In genomic region chr5:120511643-120512220, GRCm38 (mm10) we compare ENCODE assay signal across 8 mouse cellular contexts. TPM values are rescaled to one million over a fixed set of nuclear protein-coding genes. Genes with fewer than 3 reads are reported as not detected.
DNase-seq lines count a peak whose midpoint lies in the region; ATAC-seq lines count a peak whose summit lies in the region.

No protein-coding gene starts in this region.

- no peak overlapping the region for H3K27ac ChIP-seq in embryonic facial prominence, embryonic 14.5 days (replicated peaks; ENCODE audit: low read depth, low read length)
- peak overlapping the region; percentile 7; the same call in 1 of the 2 replicates for H3K27ac ChIP-seq in liver, embryonic 12.5 days

- H3K4me2 ChIP-seq in embryonic facial prominence, embryonic 14.5 days (ENCODE audit: low read depth, low read length), result peak overlapping the region; percentile 73
- H3K4me2 ChIP-seq in liver, embryonic 12.5 days, result peak overlapping the region; percentile 84

- peaks cover 19% of the 10 kb centered on the region for H3K4me1 ChIP-seq in embryonic facial prominence, embryonic 14.5 days (ENCODE audit: control insufficient read depth, insufficient read depth, low read length)
- peaks cover 57% of the 10 kb centered on the region for H3K4me1 ChIP-seq in liver, embryonic 12.5 days

- no peak for ATAC-seq in embryonic facial prominence, embryonic 14.5 days (ENCODE audit: low read depth)
- ATAC-seq in liver, embryonic 12.5 days, result no peak
- ATAC-seq in monocyte, adult 5-6 weeks (replicated peaks; ENCODE audit: insufficient number of reproducible peaks, low FRiP score, low TSS enrichment, poor library complexity, severe bottlenecking), result peak; percentile 51

- H3K9me3 ChIP-seq in embryonic facial prominence, embryonic 14.5 days (ENCODE audit: control insufficient read depth, low read length), result no peaks in the 10 kb centered on the region
- no peaks in the 10 kb centered on the region for H3K9me3 ChIP-seq in liver, embryonic 12.5 days (replicated peaks)

- peak overlapping the region; percentile 62 for H3K9ac ChIP-seq in embryonic facial prominence, embryonic 14.5 days (ENCODE audit: low read depth, low read length)
- peak overlapping the region; percentile 61 for H3K9ac ChIP-seq in liver, embryonic 12.5 days

- peak; percentile 37 for DNase-seq in kidney, adult 9 months
- DNase-seq in kidney, adult 8-10 months, result no peak
- DNase-seq in embryonic facial prominence, embryonic 14.5 days (ENCODE audit: low spot score), result no peak
- DNase-seq in heart, postnatal 25 days (ENCODE audit: low spot score), result peak; percentile 35
- DNase-seq in layer of hippocampus, adult 9-10 months (ENCODE audit: low spot score), result no peak
- DNase-seq in spleen, adult 12 weeks (ENCODE audit: low spot score), result no peak

- 31% methylated on average over 13 of the region's 14 CpGs for WGBS in embryonic facial prominence, embryonic 14.5 days
- 8% methylated on average over 14 of the region's 14 CpGs for WGBS in liver, embryonic 12.5 days (ENCODE audit: insufficient replicate concordance)

- no peaks in the 10 kb centered on the region for H3K36me3 ChIP-seq in embryonic facial prominence, embryonic 14.5 days (ENCODE audit: control insufficient read depth, insufficient read depth, low read length)
- H3K36me3 ChIP-seq in liver, embryonic 12.5 days, result no peaks in the 10 kb centered on the region

- intact Hi-C loops in heart, postnatal 25 days (cut with DNase I), result loop anchor here (5.0 kb wide), 1 partner anchor 76 kb away; the partner anchor contains the start of genes Iqcd and Tpcn1

- 0 out of 2 replicates have a peak, but pooled peaks cover 5% of the 10 kb centered on the region for H3K27me3 ChIP-seq in embryonic facial prominence, embryonic 14.5 days (replicated peaks; ENCODE audit: control insufficient read depth, insufficient read depth, low read length)
- H3K27me3 ChIP-seq in liver, embryonic 12.5 days (replicated peaks), result no peaks in the 10 kb centered on the region; the same call in 1 of the 2 replicates

- H3K4me3 ChIP-seq in embryonic facial prominence, embryonic 14.5 days (ENCODE audit: low read depth, low read length), result peak overlapping the region; percentile 56
- H3K4me3 ChIP-seq in liver, embryonic 12.5 days, result peak overlapping the region; percentile 62

RNA-seq across cellular contexts. Expression of gene Slc8b1, which starts 0.8 kb away (rescaled TPM):
- 3.5 and 5.7 TPM in 2 replicates for polyA plus RNA-seq in embryonic facial prominence, embryonic 14.5 days (2014; fragmentation: Nextera tagmentation; extraction: Ambion mirVana)
- total RNA-seq in heart, postnatal 25 days (2021), result 10 to 100 TPM in 1 of 2 experiments, 1 to 10 TPM in 1; 9.3 to 12.6 TPM
- polyA plus RNA-seq in liver, embryonic 12.5 days (2016; fragmentation: Nextera tagmentation; extraction: Ambion mirVana), result 4.2 and 6.0 TPM in 2 replicates
- 72.9 to 104 TPM (median 90.4 TPM) in 3 replicates for total RNA-seq in monocyte, adult 5-6 weeks (2017)

RNA-seq across cellular contexts. Expression of gene Plbd2, which starts 8.3 kb away (rescaled TPM):
- 47.0 and 53.1 TPM in 2 replicates for polyA plus RNA-seq in embryonic facial prominence, embryonic 14.5 days (2014; fragmentation: Nextera tagmentation; extraction: Ambion mirVana)
- 10 to 100 TPM; 33.2 to 37.1 TPM for total RNA-seq in heart, postnatal 25 days (2021)
- polyA plus RNA-seq in liver, embryonic 12.5 days (2016; fragmentation: Nextera tagmentation; extraction: Ambion mirVana), result 23.2 and 27.4 TPM in 2 replicates
- total RNA-seq in monocyte, adult 5-6 weeks (2017), result 8.9 to 11.3 TPM (median 11.2 TPM) in 3 replicates

RNA-seq across cellular contexts. Expression of gene Sds, which starts 35.4 kb away (rescaled TPM):
- polyA plus RNA-seq in embryonic facial prominence, embryonic 14.5 days (2014; fragmentation: Nextera tagmentation; extraction: Ambion mirVana), result not detected in 2 replicates
- 1 to 10 TPM; 1.2 to 1.3 TPM for total RNA-seq in heart, postnatal 25 days (2021)
- not detected in 2 replicates for polyA plus RNA-seq in liver, embryonic 12.5 days (2016; fragmentation: Nextera tagmentation; extraction: Ambion mirVana)
- not detected in 3 replicates for total RNA-seq in monocyte, adult 5-6 weeks (2017)

RNA-seq across cellular contexts. Expression of gene Sdsl, which starts 39.1 kb away (rescaled TPM):
- 1.2 and 1.6 TPM in 2 replicates for polyA plus RNA-seq in embryonic facial prominence, embryonic 14.5 days (2014; fragmentation: Nextera tagmentation; extraction: Ambion mirVana)
- total RNA-seq in heart, postnatal 25 days (2021), result 1 to 10 TPM; 8.8 to 9.6 TPM
- 1.1 TPM in 2 replicates for polyA plus RNA-seq in liver, embryonic 12.5 days (2016; fragmentation: Nextera tagmentation; extraction: Ambion mirVana)
- total RNA-seq in monocyte, adult 5-6 weeks (2017), result not detected in 3 replicates

Comparison
In these comparisons a context has a peak if more than half of its experiments do, and no peak if none do; other contexts are left out.
1. DNase-seq: peak in kidney, adult 9 months (single experiment) and heart, postnatal 25 days (single experiment); none in kidney, adult 8-10 months (0 of 2), embryonic facial prominence, embryonic 14.5 days (single experiment), layer of hippocampus, adult 9-10 months (single experiment) and spleen, adult 12 weeks (single experiment).